Mouse (Mus musculus) liver, embryonic 14.5 days (tissue): ENCODE results near the gene Acad8. TPM values are rescaled to one million over a fixed set of nuclear protein-coding genes. Genes with fewer than 3 reads are reported as not detected.

Experiments
- ATAC-seq: fragments of 200-750 bp; cut with Nextera tagmentation; 2 replicates; pipeline ENCODE4 v1.8.0; 2017; ENCODE audit warnings: moderate number of reproducible peaks, mild to moderate bottlenecking, moderate library complexity; ENCODE audit not compliant: insufficient read depth
- DNase-seq, 3 experiments: peaks; one replicate each; pipeline ENCODE4 v3.0.0-alpha.2; 2012 to 2013; ENCODE audit warnings: low read depth in 3 of 3, low spot score in 3 of 3
- H3K27ac ChIP-seq: fragments of 300-500 bp; sonication (generic); 2 replicates; pipeline ENCODE4 v1.5.1; 2014; ENCODE audit warnings: moderate library complexity, mild to moderate bottlenecking, control low read depth, inconsistent platforms
- H3K27me3 ChIP-seq: fragments of 300-500 bp; sonication (generic); 2 replicates; pipeline ENCODE4 v1.6.1; 2014; ENCODE audit warnings: mild to moderate bottlenecking, low read length, moderate library complexity; ENCODE audit not compliant: control insufficient read depth, insufficient read depth
- H3K36me3 ChIP-seq: fragments of 300-500 bp; sonication (generic); replicated peaks from 2 replicates; pipeline ENCODE4 v1.6.1; 2014; ENCODE audit warnings: low read depth; ENCODE audit not compliant: control insufficient read depth, insufficient read depth
- H3K4me1 ChIP-seq, 2 experiments: fragments of 200-500 bp in 1 of 2; fragments of 300-500 bp in 1 of 2; sonication (generic) in 1 of 2; replicated peaks; 2 replicates each; pipeline ENCODE4 v1.6.1; 2012 to 2014; ENCODE audit warnings: antibody characterized with exemption in 1 of 2, inconsistent platforms in 1 of 2, low read length in 1 of 2; ENCODE audit not compliant: control insufficient read depth in 2 of 2, insufficient read depth in 2 of 2
- H3K4me2 ChIP-seq: fragments of 300-500 bp; sonication (generic); 2 replicates; pipeline ENCODE4 v1.6.1; 2014; ENCODE audit warnings: low read depth, mild to moderate bottlenecking, control low read depth, moderate library complexity
- H3K4me3 ChIP-seq, 2 experiments: fragments of 200-500 bp in 1 of 2; fragments of 300-500 bp in 1 of 2; sonication (generic) in 1 of 2; 2 replicates each; pipeline ENCODE4 v1.5.1; 2012 to 2014; ENCODE audit warnings: low read depth in 2 of 2, low read length in 2 of 2, mild to moderate bottlenecking in 2 of 2, control low read depth in 1 of 2, inconsistent platforms in 1 of 2, moderate library complexity in 1 of 2; ENCODE audit not compliant: insufficient read depth in 1 of 2
- H3K9ac ChIP-seq: fragments of 300-500 bp; sonication (generic); replicated peaks from 2 replicates; pipeline ENCODE4 v1.6.1; 2014; ENCODE audit warnings: mild to moderate bottlenecking, control low read depth, moderate library complexity
- H3K9me3 ChIP-seq: fragments of 300-500 bp; sonication (generic); 2 replicates; pipeline ENCODE4 v1.6.1; 2016; ENCODE audit warnings: low read length, mixed read lengths; ENCODE audit not compliant: control insufficient read depth
- CTCF ChIP-seq: IDR thresholded peaks from 2 replicates; pipeline ENCODE4 v1.5.1; 2016; ENCODE audit warnings: antibody characterized with exemption, low read depth, control low read depth
- EP300 ChIP-seq: IDR thresholded peaks from 2 replicates; pipeline ENCODE4 v1.6.1; 2016; ENCODE audit warnings: antibody characterized with exemption, low read depth
- WGBS: fragments of 180-500 bp; shearing (Covaris S2); extraction: QIAGEN DNeasy Blood & Tissue Kit; methylation state at CpG from one replicate; pipeline ENCODE4 v1.1.7; 2014; ENCODE audit not compliant: insufficient replicate concordance; 5-methylcytosine and 5-hydroxymethylcytosine counted together
- polyA plus RNA-seq, 2 experiments: library from polyadenylated mRNA; depleted of rRNA in 1 of 2; stranded (reverse) in 1 of 2; unstranded in 1 of 2; fragments of >200 nt; fragmentation: Nextera tagmentation in 1 of 2; extraction: Ambion mirVana in 1 of 2; gene quantifications; 2 replicates each; pipeline versions ENCODE4 v1.2.1 to v1.2.3; 2012 to 2014

Acad8 gene
- polyA plus RNA-seq, 2 experiments = 8.1 to 8.7 TPM

- TF ChIP-seq EP300 = no peak
- TF ChIP-seq CTCF = no peak
- ATAC-seq (no peak), DNase-seq (no peak)
- Histone ChIP-seq H3K4me3 (no peak overlapping the region), H3K4me2 (no peak overlapping the region), H3K9ac (no peak overlapping the region), H3K36me3 (peaks cover 13% of the 10 kb centered on the region), H3K4me1 (no peaks in the 10 kb centered on the region), H3K9me3 (no peaks in the 10 kb centered on the region), H3K27ac (no peak overlapping the region), H3K27me3 (no peaks in the 10 kb centered on the region)
- 68% methylated on average over 5 of the region's 5 CpGs for WGBS
These were observed 9.9 kb upstream of the Acad8 start for GRCm38 (mm10) chr9:27009231-27009630.

DNA sequence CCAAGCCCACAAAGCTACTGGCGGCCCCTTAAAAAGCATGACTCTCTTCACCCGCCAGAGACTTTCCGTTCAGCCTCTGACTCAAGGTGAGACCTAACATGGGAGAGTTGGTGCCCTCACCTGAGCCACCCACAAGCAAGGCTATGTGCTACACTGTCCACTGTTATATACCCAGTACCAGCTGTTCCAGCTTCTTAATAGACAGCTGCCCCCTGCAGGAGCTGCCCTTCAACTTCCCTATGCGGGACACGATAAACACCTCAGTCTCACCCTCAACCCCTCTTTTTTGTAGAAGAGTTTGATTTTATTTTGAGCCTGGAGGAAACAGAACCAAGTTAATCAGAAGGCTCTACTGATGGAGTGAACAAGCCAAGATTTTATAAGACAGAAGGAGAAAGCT is 7.5 kb upstream of the Acad8 start:
- Histone ChIP-seq H3K9me3 (no peaks in the 10 kb centered on the region), H3K4me3 (no peak overlapping the region), H3K27ac (no peak overlapping the region), H3K4me1 (no peaks in the 10 kb centered on the region), H3K9ac (no peak overlapping the region), H3K27me3 (no peaks in the 10 kb centered on the region), H3K4me2 (no peak overlapping the region), H3K36me3 (peaks cover 10% of the 10 kb centered on the region)
- 84% methylated on average over 5 of the region's 5 CpGs for WGBS
- ATAC-seq (no peak), DNase-seq (no peak)
- TF ChIP-seq CTCF (peak; percentile 17; the same call in 1 of the 2 replicates), EP300 (no peak)

DNA sequence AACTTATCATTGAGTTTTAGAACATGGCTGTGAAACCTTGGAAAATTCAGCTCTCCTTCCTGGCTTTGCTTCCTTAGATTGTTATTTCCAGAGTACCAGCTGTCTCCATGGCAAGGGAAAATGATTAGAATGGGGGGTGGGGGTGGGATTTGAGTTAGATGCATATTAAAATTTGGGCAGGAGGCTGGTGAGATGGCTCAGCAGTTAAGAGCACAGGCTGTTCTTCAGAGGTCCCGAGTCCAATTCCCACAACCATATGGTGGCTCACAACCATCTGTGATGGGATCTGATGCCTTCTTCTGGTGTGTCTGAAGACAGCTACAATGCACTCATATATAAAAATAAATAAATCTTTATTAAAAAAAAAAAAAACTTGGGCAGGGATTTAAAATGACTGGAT is 6.6 kb upstream of the Acad8 start:
- Histone ChIP-seq H3K4me1 (peaks cover 1 to 4% of the 10 kb centered on the region in 2 experiments; a peak in 3 of 4 replicates), H3K36me3 (peaks cover 10% of the 10 kb centered on the region), H3K9ac (no peak overlapping the region), H3K4me3 (no peak overlapping the region), H3K4me2 (no peak overlapping the region), H3K9me3 (no peaks in the 10 kb centered on the region), H3K27ac (no peak overlapping the region), H3K27me3 (no peaks in the 10 kb centered on the region)
- DNase-seq (no peak), ATAC-seq (no peak)
- TF ChIP-seq EP300 (no peak), CTCF (no peak)
- WGBS = 80% methylated on average over 1 of the region's 1 CpGs

DNA sequence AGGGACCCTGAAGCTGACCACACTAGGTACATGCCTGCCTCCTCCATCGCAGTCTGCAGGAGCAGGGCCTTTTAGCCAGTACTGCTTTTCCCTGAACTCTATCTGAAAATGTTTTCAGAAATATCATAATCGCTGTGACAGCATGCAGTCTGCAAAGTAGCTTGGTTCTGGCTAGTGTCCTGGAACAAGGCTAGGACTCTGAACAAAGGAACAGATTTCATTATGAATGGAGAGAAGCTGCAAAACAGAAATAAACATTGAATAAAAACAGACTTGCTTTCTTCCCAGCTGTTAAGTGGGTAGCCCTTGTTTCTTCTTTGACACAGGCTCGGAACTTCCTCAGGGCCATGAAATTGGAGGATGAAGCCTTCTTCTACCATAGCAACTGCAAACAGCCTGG is 5.9 kb upstream of the Acad8 start:
- DNase-seq (no peak), ATAC-seq (no peak)
- Histone ChIP-seq H3K4me3 (no peak overlapping the region), H3K27me3 (no peaks in the 10 kb centered on the region), H3K27ac (no peak overlapping the region), H3K9me3 (no peaks in the 10 kb centered on the region), H3K4me1 (peaks cover 6 to 11% of the 10 kb centered on the region in 2 experiments), H3K4me2 (no peak overlapping the region), H3K36me3 (peaks cover 10% of the 10 kb centered on the region), H3K9ac (no peak overlapping the region)
- 77% methylated on average over 3 of the region's 3 CpGs for WGBS
- TF ChIP-seq CTCF (no peak), EP300 (no peak)

DNA sequence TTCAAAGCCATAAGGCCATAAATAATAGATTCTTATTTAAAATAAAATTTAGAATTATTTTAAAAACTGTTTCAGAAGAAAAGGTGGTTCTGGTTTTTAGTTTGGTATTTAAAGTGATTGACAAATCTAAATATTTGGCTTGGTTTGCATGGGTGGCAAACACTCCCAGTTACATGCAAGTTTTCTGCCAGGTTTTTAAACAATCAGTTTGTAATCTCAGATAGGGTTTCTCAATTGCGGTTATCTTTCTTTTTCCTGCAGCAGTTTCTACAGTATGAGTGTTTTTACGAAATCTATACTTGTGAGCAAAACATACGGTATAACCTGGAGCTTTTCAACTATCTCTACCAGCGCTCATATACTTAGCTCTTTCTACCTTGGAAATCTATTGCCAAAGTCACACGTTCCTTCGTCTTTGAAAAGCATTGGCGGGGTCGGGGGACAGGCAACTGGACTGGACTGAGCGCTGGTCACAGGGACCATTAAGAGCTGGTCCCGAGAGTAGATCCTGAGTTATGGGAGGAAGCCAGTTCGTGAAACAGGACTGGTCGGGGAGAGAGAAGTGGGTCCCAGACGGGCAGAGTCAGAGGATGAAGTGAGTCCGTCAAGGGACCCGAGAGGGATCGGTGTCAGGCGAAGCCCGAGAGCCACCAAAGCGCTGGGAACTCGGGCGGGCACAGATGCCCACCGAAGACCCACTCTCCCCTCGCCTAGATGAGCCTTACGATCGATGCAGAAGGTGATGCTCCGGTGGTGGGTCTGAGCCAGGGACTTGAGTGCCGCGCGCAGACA is 501 bp downstream of the Acad8 start:
- H3K36me3 ChIP-seq = peaks cover 1% of the 10 kb centered on the region; the same call in 1 of the 2 replicates
- peaks cover 6 to 18% of the 10 kb centered on the region in 2 experiments for H3K4me1 ChIP-seq
- peak overlapping the region; percentile 76 to 81 for H3K4me3 ChIP-seq
- H3K9ac ChIP-seq = peak overlapping the region; percentile 80
- WGBS = 2% methylated on average over 29 of the region's 29 CpGs
- TF ChIP-seq EP300 = no peak
- no peak for TF ChIP-seq CTCF
- H3K4me2 ChIP-seq = peak overlapping the region; percentile 94
- ATAC-seq = peak; percentile 38
- no peak for DNase-seq
- no peaks in the 10 kb centered on the region for H3K27me3 ChIP-seq
- no peaks in the 10 kb centered on the region for H3K9me3 ChIP-seq
- H3K27ac ChIP-seq = no peak overlapping the region
